Mouse (Mus musculus): ENCODE results near the gene Aldh3a1.

The Aldh3a1 gene

DNA sequence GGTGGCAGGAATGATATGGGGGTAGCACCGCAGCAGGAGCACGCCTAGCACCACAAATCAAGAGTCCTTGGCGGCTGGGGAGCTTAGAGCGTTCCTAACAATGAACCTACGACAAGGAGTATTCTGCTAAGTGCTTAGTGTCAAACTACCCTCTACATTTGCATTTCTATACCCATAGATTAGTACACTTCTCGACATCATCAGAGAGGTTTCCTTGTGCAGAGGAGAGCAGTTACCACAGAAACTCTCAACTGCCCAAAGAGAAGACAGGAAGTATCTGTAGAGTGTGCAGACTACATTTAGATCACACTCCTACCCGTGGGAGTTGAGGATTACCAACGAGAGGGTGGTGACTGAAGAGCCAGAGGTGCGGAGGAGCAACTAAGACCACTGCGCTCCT lies 44.4 kb downstream of the Aldh3a1 start:
- no peak for DNase-seq

GRCm38 (mm10) chr11:61252807-61253206 lies 45.5 kb downstream of the Aldh3a1 start:
- no peak for DNase-seq

GRCm38 (mm10) chr11:61259106-61259505 lies 51.8 kb downstream of the Aldh3a1 start:
- no peak for DNase-seq

DNA sequence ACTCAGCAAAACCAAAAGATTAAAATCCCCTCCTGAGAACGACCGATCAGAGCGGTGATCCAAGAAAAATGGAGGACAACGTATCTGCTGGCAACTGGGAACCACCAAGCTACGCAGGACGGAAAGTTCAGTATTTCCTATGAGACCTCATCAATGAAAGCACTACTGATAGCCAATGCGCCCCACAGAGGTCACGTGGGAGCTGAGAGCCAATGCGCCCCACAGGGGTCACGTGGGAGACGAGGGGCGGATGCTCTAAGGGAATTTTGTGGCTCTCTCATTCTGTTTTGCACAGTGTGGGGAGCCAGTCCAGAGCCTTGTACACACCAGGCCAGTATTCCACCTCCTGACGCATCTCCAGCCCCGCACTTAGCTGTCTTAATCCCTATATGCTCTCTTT lies 55.2 kb downstream of the Aldh3a1 start:
- DNase-seq: no peak

DNA sequence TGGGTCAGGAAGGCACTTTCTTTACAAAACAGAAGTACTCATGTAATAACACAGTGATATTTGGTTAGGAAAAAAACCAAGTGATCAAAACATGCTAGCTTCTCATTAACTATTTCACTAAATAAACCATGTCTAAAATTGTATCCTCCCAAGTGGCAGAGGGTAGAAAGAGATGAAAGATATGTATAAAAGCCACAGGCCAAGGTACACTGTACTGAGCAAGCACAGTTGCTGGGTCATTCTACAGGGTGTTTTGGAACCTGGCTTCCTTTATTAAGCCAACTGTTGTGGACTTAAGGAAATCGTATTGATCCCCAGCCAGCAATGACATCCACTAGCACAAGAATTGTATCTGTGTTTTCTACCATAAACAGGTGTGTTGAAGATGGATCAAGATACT lies 56.5 kb downstream of the Aldh3a1 start:
- DNase-seq: no peak

GRCm38 (mm10) chr11:61266551-61267533 lies 59.5 kb downstream of the Aldh3a1 start, which contains the start of gene Aldh3a2:
Gene Aldh3a2, minus strand, starts transcription at chr11:61267464.
- DNase-seq: peak; percentile 98

Data from lung, postnatal 36 days (tissue).